Mouse (Mus musculus): ENCODE measurements around the gene Dnah6. TPM values are rescaled to one million over a fixed set of nuclear protein-coding genes. Genes with fewer than 3 reads are reported as not detected.

Dnah6 gene
- polyA plus RNA-seq, 1 experiment from 2014 or later = 0.02 TPM

DNA sequence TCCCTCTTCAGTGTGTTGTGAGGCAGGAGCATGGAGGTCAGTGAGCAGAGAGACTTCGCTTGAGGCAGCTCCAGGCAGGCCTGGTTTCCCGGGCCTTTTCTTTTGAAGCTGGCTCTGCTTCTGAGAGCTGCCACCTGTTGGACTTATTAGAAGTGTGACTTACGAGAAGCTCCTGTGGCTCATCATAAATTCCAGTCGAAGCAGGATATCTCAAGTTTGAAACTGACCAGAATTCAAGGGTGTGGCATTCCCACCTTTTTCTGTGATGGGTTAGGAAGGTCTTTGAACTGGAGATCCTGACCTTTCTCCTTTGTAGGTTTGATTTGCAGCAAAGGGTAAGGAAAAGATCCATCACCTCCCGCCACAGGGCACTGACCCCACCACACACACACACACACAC, 217.8 kb downstream of the Dnah6 start:
- Histone ChIP-seq H3K27ac (replicated peaks) (no peak overlapping the region), H3K27me3 (ENCODE audit: control insufficient read depth, insufficient read depth, low read length) (no peaks in the 10 kb centered on the region), H3K4me1 (replicated peaks; ENCODE audit: control insufficient read depth, insufficient read depth) (no peaks in the 10 kb centered on the region), H3K36me3 (ENCODE audit: control insufficient read depth, insufficient read depth, low read length) (no peaks in the 10 kb centered on the region), H3K9ac (ENCODE audit: low read length) (no peak overlapping the region), H3K4me2 (replicated peaks; ENCODE audit: low read depth) (no peak overlapping the region), H3K4me3 (ENCODE audit: low read depth, low read length) (no peak overlapping the region), H3K9me3 (ENCODE audit: control insufficient read depth, low read length) (no peaks in the 10 kb centered on the region)
- ATAC-seq (ENCODE audit: low FRiP score, low TSS enrichment) = no peak
- DNase-seq (ENCODE audit: low spot score) = no peak
- TF ChIP-seq CTCF (IDR thresholded peaks at IDR 0.05; ENCODE audit: low read depth) (no peak), EP300 (optimal IDR thresholded peaks at IDR 0.05) (no peak)
- 76% methylated on average over 5 of the region's 5 CpGs for WGBS

DNA sequence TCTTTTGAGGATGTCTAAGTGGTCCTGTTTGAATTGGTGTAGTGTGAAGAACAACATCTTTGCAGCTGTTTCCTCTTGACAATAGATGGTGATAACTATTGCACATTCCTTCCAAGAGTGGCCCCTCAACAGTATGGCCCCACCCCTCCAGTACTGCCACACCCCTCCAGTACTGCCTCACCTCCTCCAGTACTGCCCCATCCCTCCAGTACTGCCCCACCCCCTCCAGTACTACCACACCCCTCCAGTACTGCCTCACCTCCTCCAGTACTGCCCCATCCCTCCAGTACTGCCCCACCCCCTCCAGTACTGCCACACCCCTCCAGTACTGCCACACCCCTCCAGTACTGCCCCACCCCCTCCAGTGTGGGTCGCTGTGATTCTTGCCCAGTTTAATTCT, 219.1 kb downstream of the Dnah6 start:
- no peaks in the 10 kb centered on the region for H3K36me3 ChIP-seq (ENCODE audit: control insufficient read depth, insufficient read depth, low read length)
- no peak overlapping the region for H3K4me2 ChIP-seq (replicated peaks; ENCODE audit: low read depth)
- TF ChIP-seq EP300 (optimal IDR thresholded peaks at IDR 0.05) = no peak
- no peak for TF ChIP-seq CTCF (IDR thresholded peaks at IDR 0.05; ENCODE audit: low read depth)
- H3K9ac ChIP-seq (ENCODE audit: low read length) = no peak overlapping the region
- H3K27ac ChIP-seq (replicated peaks) = no peak overlapping the region
- ATAC-seq (ENCODE audit: low FRiP score, low TSS enrichment) = 0 out of 2 replicates have a peak, but pooled peaks have one; percentile 60
- H3K4me3 ChIP-seq (ENCODE audit: low read depth, low read length) = no peak overlapping the region
- no peak for DNase-seq (ENCODE audit: low spot score)
- no peaks in the 10 kb centered on the region for H3K27me3 ChIP-seq (ENCODE audit: control insufficient read depth, insufficient read depth, low read length)
- no peaks in the 10 kb centered on the region for H3K9me3 ChIP-seq (ENCODE audit: control insufficient read depth, low read length)
- 32% methylated on average over 1 of the region's 1 CpGs for WGBS
- no peaks in the 10 kb centered on the region for H3K4me1 ChIP-seq (replicated peaks; ENCODE audit: control insufficient read depth, insufficient read depth)

DNA sequence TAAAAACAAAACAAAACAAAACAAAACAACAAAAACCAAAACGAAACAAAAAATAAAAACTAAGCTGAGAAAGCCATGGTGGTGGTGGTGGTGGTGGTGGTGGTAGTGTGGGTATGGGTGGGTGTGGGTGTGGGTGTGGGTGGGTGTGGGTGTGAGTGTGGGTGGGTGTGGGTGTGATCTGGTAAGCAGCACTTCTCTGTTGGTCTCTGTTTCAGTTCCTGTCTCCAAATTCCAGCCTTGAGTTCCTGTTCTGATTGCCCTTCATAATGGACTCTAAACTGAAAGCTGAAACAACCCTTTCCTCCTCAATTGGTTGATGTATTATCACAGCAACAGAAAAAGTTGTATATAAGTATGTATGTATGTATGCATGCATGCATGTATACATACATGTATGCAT, 222.6 kb downstream of the Dnah6 start:
- no peaks in the 10 kb centered on the region for H3K4me1 ChIP-seq (replicated peaks; ENCODE audit: control insufficient read depth, insufficient read depth)
- 85% methylated on average over 1 of the region's 1 CpGs for WGBS
- no peaks in the 10 kb centered on the region for H3K27me3 ChIP-seq (ENCODE audit: control insufficient read depth, insufficient read depth, low read length)
- DNase-seq (ENCODE audit: low spot score) (no peak), ATAC-seq (ENCODE audit: low FRiP score, low TSS enrichment) (no peak)
- no peak for TF ChIP-seq CTCF (IDR thresholded peaks at IDR 0.05; ENCODE audit: low read depth)
- TF ChIP-seq EP300 (optimal IDR thresholded peaks at IDR 0.05) = no peak
- no peaks in the 10 kb centered on the region for H3K9me3 ChIP-seq (ENCODE audit: control insufficient read depth, low read length)
- H3K4me2 ChIP-seq (replicated peaks; ENCODE audit: low read depth) = no peak overlapping the region
- H3K27ac ChIP-seq (replicated peaks) = no peak overlapping the region
- no peak overlapping the region for H3K9ac ChIP-seq (ENCODE audit: low read length)
- H3K4me3 ChIP-seq (ENCODE audit: low read depth, low read length) = no peak overlapping the region
- no peaks in the 10 kb centered on the region for H3K36me3 ChIP-seq (ENCODE audit: control insufficient read depth, insufficient read depth, low read length)

DNA sequence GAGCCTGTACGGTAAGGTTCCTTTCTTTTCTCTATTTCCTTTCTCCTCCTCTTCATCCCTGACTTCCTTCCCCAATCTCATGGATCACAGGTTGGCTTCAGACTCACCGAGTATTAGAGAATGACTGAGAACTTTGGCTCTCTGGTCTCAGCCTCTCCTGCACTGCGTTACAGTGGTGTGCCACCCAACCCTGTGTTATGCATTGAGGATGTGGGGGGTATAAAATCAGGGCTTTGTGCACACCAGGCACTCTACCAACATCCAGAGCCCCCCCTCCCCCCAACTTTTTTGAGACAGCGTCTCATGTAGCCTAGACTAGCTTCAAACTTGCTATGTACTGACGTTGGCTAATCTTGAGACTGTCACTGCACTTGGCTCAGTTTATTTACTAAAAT, 227.8 kb downstream of the Dnah6 start:
- no peak overlapping the region for H3K27ac ChIP-seq (replicated peaks)
- TF ChIP-seq EP300 (optimal IDR thresholded peaks at IDR 0.05) (no peak), CTCF (IDR thresholded peaks at IDR 0.05; ENCODE audit: low read depth) (no peak)
- no peaks in the 10 kb centered on the region for H3K9me3 ChIP-seq (ENCODE audit: control insufficient read depth, low read length)
- no peaks in the 10 kb centered on the region for H3K36me3 ChIP-seq (ENCODE audit: control insufficient read depth, insufficient read depth, low read length)
- WGBS = 54% methylated on average over 5 of the region's 5 CpGs
- no peaks in the 10 kb centered on the region for H3K27me3 ChIP-seq (ENCODE audit: control insufficient read depth, insufficient read depth, low read length)
- ATAC-seq (ENCODE audit: low FRiP score, low TSS enrichment) (0 out of 2 replicates have a peak, but pooled peaks have one; percentile 25), DNase-seq (ENCODE audit: low spot score) (no peak)
- no peaks in the 10 kb centered on the region for H3K4me1 ChIP-seq (replicated peaks; ENCODE audit: control insufficient read depth, insufficient read depth)
- H3K4me2 ChIP-seq (replicated peaks; ENCODE audit: low read depth) = peak overlapping the region; percentile 14; the same call in 1 of the 2 replicates
- H3K9ac ChIP-seq (ENCODE audit: low read length) = no peak overlapping the region
- no peak overlapping the region for H3K4me3 ChIP-seq (ENCODE audit: low read depth, low read length)

DNA sequence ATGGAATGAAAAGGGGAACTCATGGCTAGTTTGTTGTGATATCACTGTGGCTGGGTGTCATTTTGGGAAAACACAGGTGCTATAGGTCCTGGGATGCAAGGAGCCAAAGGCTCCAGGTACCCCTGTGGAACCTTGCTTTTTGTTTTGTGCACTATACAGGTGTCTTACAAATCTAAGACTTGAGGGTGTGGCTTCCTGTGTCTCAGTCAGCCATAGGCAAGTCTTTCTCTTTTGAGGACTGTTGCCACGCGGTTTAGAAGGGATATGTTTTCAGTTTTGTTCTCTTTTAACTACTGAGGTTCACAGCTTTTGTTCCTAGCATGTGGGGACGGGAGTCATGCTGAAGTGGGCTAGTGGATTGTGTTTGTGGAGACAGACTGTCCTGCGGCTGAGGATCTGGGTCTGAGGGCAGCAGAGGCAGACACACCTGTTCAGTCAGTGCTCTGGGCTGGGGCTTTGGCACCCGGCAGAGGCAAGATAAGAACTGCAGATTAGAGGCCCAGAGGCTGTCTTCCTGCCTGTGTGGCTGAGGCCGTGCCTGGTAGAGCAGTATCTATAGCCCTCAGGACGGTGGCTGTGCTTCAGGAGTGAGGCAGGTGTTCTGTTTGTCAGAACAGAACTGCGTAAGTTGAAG, 228.3 kb downstream of the Dnah6 start:
- Histone ChIP-seq H3K4me3 (ENCODE audit: low read depth, low read length) (no peak overlapping the region), H3K9me3 (ENCODE audit: control insufficient read depth, low read length) (no peaks in the 10 kb centered on the region)
- 45% methylated on average over 8 of the region's 8 CpGs for WGBS

DNA sequence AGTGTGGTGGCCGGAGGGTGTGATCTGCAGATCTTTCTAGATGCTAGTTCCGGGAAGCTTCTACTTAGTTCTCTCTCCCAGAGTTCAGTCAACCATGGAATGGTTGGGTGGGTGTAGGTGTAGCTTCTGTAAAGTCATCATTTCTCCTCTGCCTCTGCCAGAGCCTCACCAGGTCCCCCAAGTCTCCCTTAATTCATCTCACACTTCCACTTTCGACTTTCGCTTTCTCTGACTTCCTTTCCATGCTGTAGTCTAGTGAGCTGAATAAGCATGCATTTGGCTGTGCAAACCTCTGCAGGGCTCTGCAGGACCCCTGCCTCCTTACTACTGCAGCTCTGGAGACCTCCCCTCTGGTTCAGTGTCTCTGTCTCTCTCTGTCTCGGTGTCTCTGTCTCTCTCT, 231.2 kb downstream of the Dnah6 start:
- ATAC-seq (ENCODE audit: low FRiP score, low TSS enrichment) = no peak
- no peak overlapping the region; the same call in 1 of the 2 replicates for H3K27ac ChIP-seq (replicated peaks)
- WGBS = 60% methylated on average over 5 of the region's 5 CpGs

More for the DNA sequence above, 228.3 kb downstream of the Dnah6 start:
- peak; percentile 42 for DNase-seq (ENCODE audit: low spot score)
- ATAC-seq (ENCODE audit: low FRiP score, low TSS enrichment) = peak; percentile 78
- Histone ChIP-seq H3K36me3 (ENCODE audit: control insufficient read depth, insufficient read depth, low read length) (no peaks in the 10 kb centered on the region), H3K27me3 (ENCODE audit: control insufficient read depth, insufficient read depth, low read length) (no peaks in the 10 kb centered on the region), H3K27ac (replicated peaks) (no peak overlapping the region), H3K4me1 (replicated peaks; ENCODE audit: control insufficient read depth, insufficient read depth) (no peaks in the 10 kb centered on the region), H3K4me2 (replicated peaks; ENCODE audit: low read depth) (peak overlapping the region; percentile 14; the same call in 1 of the 2 replicates), H3K9ac (ENCODE audit: low read length) (no peak overlapping the region)
- TF ChIP-seq CTCF (IDR thresholded peaks at IDR 0.05; ENCODE audit: low read depth) (no peak), EP300 (optimal IDR thresholded peaks at IDR 0.05) (no peak)

More for the DNA sequence above, 231.2 kb downstream of the Dnah6 start:
- H3K9ac ChIP-seq (ENCODE audit: low read length) = no peak overlapping the region
- H3K4me2 ChIP-seq (replicated peaks; ENCODE audit: low read depth) = 0 out of 2 replicates have a peak overlapping the region, but pooled peaks have one; percentile 2
- H3K9me3 ChIP-seq (ENCODE audit: control insufficient read depth, low read length) = no peaks in the 10 kb centered on the region
- no peak overlapping the region for H3K4me3 ChIP-seq (ENCODE audit: low read depth, low read length)
- H3K36me3 ChIP-seq (ENCODE audit: control insufficient read depth, insufficient read depth, low read length) = no peaks in the 10 kb centered on the region
- H3K27me3 ChIP-seq (ENCODE audit: control insufficient read depth, insufficient read depth, low read length) = no peaks in the 10 kb centered on the region
- H3K4me1 ChIP-seq (replicated peaks; ENCODE audit: control insufficient read depth, insufficient read depth) = no peaks in the 10 kb centered on the region
- TF ChIP-seq CTCF (IDR thresholded peaks at IDR 0.05; ENCODE audit: low read depth) (no peak), EP300 (optimal IDR thresholded peaks at IDR 0.05) (no peak)
- no peak for DNase-seq (ENCODE audit: low spot score)
